Mouse (Mus musculus) olfactory bulb, adult 2 months (tissue): ENCODE results near the gene Nsun2.

Experiments
- CTCF ChIP-seq: fragments of 200-500 bp; IDR thresholded peaks from 2 replicates; pipeline ENCODE4 v1.5.1; 2012; ENCODE audit warnings: low read depth, mild to moderate bottlenecking, low read length, moderate library complexity; ENCODE audit not compliant: insufficient read depth
- POLR2A ChIP-seq: fragments of 200-500 bp; IDR thresholded peaks from 2 replicates; pipeline ENCODE4 v1.6.1; 2012; ENCODE audit warnings: mild to moderate bottlenecking, low read depth, low read length, moderate library complexity; ENCODE audit not compliant: insufficient read depth

DNA sequence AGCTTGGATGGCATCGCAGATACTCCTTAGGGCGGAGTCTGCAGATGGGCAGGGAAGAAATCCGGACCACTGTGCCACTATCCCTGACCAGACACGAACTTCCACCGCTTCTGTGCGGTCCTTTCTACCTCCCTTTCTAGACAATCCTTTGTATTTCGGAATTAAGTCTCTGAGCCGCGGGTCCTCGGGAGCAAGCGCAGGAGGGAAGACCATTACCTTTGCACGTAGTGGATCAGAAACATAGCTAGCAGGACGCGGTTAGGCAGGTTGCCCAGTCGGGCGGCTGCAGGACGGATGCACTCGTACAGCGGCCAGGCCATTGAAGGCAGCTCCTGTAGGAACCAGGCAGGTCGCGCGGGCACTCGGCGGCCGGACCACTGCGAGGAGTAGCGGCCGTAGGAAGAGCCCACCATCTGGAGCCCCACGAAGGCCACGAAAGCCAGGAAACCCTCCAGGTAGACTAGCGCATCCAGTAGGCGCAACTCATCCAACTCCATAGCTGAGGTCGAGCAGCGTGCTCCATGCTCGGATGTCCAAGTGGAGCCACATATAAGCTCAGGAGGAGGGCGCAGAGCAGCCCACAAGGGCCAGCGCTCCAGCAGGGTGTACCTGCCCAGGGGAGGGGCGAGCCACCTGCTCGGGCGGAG, 77.3 kb downstream of the Nsun2 start:
- TF ChIP-seq POLR2A (no peak), CTCF (no peak)
